Mouse (Mus musculus): Measurements from ENCODE around the gene Comt.
A peak's percentile ranks its signal among the peaks of the same experiment; 100 is the strongest.

Gene Comt

DNA sequence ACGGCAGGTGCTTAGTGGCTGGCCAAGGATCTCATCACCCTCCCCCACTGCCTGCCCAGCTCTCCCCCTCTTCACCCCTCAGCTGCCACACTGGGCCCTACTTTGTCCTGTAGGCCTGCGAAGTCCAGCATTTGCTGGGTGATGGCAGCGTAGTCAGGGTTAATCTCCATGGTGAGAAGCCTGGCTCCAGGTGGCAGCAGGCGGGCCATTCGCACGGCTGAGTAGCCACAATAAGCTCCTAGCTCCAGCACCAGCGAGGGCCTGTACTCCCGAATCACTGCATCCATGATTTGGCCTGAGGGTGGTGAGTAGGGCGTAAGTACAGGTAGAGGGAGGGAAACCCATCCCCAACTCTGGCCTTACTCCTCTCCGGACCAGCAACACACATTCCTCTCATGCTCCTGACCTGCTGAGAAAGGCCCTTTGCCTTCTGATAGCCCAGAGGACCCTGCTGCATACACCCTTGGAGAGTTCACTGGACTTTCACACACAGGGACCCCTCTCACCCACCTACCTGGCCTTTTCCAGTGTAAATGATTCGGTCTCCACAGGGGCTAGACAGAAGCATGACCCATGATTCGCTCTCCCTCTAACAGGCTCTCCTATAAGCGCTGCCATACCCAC, 15.5 kb downstream of the Comt start:
- no peak for DNase-seq (ENCODE audit: low read depth, low spot score)

DNA sequence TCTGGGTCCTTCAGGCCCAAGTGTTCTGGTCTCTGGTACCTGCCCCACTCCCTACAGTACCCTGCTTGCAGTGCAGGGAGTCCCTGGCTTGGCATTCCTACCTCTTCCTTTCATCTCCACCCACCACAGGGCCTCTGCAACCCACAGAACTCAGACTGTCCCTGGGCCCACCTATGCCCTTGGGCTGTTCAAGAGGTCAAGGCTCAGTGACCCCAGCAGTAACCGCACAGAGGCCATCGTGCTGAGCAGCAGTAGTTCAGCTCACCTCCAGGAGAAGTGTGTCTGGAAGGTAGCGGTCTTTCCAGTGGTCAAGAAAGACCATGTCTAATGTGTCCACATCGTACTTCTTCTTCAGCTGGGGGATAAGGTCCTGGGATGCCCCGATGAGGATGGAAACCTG, 16.2 kb downstream of the Comt start:
- DNase-seq (ENCODE audit: low read depth, low spot score), result no peak

DNA sequence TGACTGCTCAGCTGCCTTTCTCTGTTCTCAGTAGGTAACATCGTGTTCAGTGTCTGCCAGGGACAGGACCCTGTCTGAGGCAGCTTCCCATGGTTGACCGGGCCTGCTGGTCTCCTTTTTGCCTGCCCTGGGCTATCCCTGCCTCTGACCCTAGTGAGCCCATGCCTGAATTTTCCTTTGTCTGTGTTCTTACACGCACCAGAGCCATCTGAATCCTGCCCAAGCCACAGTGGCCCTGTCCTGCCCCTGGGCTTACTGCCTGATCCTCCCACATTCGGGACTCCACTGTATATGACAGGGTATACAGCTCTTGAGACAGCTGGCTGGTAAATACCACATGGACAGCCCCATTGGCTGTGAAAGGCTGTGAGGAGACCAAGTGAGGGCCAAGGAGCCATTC, 16.9 kb downstream of the Comt start:
- DNase-seq (ENCODE audit: low read depth, low spot score), result no peak

DNA sequence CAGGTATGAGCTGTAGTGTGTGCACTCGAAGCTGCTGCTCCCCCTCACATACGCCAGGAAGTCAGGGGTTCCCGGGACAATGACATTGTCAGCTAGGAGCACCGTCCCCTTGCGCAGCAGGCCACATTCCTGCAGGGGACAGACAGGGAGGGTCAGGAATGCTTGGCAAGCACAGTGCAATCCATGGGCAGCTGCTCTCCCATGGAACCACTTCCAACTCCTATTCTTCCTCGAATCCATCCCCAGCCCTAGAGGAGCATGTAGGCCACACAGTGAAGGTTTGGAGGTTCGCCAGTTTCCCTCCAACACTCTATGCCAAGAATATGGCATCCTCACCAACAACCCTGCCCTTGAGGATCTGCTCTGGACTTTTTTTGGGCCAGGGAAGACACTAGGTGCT, 18.7 kb downstream of the Comt start:
- no peak for DNase-seq (ENCODE audit: low read depth, low spot score)

DNA sequence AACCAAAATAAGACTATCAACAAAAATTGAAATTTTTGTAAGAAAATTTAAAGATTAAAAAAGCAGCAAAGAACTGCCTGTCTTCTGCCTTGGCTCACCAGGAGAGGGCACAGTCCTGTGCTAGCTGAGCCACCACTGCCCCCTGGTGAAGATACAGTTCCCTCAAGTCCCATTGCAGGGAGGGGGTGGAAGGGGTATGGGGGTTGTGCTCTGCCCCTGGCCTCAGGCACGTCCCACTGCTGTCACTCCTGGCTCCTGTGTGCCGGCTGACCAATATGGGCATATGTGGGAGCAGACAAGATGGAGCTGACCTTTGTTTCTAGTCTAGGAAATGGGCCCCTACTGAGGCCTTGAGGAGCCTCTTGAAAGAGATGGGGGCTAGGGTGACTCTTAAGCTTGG, 20.4 kb downstream of the Comt start:
- no peak for DNase-seq (ENCODE audit: low read depth, low spot score)

DNA sequence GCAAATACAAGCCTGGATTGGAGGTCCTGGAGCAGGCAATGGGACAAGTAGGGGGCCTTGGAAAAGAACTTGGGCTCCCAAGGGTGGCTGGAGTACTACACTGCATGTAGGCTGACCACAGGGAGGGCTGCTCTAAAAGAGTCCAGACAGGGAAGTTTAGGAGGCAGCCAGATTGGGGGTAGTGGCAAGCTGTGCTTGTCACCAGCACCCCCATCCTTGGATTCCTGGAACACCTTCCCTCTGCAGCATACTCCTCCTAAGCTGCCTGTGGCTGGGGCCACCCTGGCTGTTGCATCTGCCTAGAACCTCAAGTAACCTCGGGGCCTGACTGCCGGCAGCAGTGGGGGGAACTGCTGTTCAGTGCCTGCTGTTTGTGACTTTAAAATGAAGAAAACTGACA, 20.8 kb downstream of the Comt start:
- DNase-seq (ENCODE audit: low read depth, low spot score), result no peak

DNA sequence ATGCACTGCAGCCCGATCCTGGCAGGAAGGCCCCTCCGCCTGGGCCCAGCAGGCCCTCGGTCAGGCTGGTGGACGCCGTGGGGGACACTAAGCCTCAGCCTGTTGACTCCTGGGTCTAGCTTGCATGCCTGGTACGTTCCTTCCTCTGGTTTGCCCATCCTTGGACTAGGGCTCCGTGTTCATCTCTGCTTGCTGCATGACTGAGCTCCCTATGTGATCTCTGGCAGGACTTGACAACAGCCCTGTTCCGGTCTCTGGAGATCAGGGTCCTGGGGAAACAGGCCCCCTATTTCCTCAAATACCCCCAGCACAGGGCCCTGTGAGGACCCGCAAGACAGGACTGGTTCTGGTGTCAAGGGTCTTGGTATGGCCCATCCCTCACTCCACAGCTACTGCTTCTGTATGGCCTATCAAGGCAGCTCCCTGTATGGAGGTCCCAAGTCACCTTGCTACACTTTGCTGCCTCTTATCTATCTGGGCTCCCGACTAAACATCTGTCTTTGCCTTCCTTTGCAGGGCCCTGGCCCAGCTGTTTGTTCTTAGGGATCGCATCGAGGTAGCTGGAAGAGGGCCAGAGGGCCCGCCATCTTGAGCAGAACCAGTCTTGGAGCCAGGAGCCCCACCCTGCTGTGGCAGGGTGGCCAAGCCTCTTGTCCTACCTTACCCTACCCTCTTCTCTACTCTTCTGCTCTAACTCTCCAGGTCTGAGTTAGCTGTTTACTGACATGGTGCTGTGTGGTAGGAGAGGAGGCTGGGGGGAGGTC, 21.4 kb downstream of the Comt start:
- no peak for DNase-seq (ENCODE audit: low read depth, low spot score)

DNA sequence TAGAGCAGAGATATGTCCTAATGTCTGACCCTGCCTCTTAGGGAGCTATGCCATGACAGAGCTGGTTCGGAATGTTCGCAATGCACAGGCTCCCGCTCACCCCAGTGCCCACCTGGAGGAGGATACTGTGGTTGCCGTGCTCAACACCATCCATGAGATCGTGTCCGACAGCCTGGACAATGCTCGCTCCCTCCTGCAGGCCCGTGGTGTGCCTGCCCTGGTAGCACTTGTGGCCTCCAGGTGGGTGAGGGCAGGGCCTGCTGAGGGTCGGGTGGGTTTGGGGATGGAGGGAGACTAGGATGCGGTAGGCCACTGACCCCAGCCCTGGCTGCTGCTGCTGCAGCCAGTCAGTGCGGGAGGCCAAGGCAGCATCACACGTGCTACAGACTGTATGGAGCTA, 23.4 kb downstream of the Comt start:
- no peak for DNase-seq (ENCODE audit: low read depth, low spot score)

DNA sequence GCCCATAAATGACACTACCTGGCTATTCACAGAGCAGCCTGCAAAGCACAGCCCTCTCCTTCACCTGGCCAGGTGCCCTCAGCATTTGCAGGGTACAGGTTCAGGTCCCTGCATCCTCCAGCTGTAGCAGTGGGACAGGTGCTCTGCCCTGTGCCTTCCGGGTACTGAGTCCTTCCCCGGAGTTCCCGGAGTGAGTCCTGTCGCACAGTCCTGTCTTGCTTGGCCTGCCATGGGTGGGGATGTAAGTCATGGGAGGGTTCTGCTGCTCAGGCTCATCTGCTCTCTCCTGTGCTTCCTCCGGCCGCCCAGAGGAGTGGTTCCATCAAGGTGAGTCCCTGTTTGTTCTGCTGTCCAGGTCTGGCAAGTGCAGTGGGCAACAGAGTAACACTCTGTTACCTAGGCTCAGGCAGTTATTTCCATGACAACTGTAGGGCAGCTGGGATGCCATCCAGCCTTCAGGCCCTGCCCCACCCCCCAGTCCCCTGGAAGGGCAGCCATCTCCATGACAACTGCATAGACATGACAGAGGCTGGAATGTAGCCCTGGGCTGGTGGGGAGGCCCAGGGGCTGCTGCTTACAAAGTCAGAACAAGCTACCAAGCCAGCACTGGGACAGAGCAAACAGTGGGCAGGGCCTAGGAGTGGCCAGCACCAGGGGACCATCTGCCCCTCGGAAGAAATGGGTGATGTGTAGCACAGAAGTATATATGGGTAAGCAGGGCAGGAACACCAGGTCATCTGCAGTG, 26.0 kb downstream of the Comt start:
- no peak for DNase-seq (ENCODE audit: low read depth, low spot score)

DNA sequence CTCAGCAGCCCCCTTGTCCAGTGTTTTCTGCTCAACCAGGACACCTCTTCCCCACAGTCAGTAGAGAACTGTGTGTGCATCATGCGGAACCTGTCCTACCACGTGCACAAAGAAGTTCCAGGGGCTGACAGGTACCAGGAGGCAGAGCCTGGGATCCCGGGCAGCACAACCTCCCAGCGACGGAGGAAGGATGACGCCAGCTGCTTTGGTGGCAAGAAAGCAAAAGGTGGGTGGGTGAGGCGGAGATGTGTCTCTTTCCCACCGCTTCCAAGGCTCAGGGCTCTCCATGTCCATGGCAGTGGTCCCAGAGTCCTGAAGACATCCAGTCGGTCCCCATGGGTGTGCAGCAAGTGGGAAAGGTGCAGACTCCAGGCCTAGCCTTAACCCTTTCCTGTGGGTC, 26.6 kb downstream of the Comt start:
- no peak for DNase-seq (ENCODE audit: low read depth, low spot score)

DNA sequence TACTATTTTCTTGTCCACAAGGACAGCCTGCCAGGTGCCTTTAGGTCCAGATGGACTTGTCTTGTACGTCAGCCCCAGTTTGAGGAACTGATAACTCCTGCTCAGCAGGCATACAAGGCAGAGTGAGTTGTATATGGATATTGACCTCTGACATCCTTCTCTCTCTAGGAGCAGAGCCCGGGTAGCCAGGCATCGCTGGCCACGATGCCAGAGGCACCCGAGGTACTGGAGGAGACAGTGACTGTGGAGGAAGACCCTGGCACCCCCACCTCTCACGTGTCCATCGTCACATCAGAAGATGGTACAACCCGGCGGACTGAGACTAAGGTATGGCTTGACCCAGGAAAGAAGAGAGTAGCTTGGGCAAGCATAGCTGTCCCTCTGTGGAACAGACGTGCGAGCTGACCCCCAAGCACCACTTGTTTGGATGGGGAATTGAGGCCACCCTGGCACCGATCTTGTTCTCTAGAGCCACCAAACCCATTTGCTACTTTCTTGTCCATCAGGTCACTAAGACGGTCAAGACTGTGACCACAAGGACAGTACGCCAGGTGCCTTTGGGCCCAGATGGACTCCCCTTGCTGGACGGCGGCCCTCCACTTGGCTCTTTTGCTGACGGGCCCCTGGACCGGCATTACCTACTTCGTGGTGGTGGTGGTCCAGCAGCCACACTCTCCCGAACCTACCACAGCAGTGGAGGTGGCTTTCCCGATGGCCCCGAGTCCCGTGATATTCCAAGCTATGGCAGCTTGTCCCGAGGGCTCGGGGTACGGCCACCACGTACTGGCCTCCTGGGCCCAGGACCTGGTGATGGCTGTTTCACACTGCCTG, 29.6 kb downstream of the Comt start:
- no peak for DNase-seq (ENCODE audit: low read depth, low spot score)

DNA sequence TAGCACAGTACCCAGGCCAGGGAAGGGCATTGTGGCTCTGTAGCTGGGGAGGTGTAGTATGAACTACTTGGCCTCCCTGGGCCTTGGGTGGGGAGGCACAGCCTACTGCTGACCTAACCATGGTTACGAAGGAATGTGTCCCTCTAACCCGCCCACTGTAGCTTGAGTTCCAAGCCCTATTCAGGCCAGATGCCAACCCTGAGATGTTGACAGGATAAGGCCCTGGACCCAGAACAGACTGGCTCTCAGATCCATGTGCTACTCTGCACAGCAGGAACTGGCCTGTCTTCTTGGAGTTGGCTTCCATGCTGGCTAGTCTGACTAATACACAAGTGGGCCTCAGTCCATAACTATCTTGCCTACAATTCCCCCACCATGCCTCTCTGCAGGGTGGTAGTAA, 30.5 kb downstream of the Comt start:
- no peak for DNase-seq (ENCODE audit: low read depth, low spot score)

DNA sequence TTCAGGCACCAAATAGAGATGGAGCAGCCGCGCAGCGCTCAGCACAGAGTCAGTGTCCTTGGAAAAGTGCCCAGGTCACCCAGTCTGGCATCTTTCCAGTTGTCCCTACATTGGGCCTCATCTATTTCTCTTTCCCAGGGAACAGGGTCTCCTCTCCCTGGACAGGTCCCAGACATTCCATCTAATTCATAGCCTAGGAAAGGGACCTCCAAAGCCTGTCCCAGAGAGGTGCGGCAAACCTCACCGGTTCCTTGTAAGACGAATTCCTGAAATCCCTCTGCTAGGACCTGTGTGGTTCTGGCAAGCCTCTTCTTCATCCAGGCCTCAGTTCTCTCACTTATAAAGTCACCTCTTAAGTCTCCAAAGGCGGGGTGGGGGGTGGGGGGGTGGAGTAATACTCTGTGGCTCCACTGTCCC, 31.0 kb downstream of the Comt start:
- no peak for DNase-seq (ENCODE audit: low read depth, low spot score)

DNA sequence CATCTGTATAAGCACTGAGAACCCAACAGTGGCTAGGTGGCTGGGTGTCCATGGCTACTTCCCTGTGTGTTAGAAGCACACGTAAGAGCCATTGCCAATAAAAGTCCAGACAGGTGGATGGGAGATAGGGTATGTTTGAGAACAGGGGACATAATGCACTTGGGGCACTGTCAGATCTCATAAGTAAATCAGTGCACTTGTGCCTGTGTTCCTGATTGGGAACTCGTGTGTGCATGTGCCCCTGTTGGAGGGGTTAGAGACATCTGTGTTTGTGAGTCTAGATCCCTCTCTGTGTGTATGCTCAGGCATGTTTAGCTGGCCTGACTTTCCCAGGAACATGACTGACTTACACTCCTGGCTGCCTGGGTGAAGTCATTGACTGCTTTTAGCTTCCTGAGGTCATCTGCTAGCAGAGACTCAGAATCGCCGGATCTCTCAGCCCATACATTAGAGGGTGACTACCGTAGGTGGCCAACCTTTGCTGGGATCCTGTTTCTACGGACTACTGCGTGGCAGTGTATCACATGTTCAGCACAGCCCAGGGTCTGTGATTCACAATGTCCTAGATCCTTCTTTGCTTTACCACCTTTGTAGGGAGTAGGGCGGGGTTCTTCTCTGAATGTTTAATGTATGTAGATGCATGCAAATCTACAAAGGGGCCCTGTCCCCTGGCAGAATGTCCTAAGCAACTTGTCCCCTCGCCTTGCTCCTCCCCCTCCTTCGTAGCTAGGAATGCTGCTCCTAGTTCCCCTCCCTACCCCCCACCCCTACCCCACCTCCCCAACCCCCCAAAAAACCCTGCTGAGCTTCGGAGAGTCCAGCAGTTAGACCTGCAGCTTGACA, 31.7 kb downstream of the Comt start:
- no peak for DNase-seq (ENCODE audit: low read depth, low spot score)

DNA sequence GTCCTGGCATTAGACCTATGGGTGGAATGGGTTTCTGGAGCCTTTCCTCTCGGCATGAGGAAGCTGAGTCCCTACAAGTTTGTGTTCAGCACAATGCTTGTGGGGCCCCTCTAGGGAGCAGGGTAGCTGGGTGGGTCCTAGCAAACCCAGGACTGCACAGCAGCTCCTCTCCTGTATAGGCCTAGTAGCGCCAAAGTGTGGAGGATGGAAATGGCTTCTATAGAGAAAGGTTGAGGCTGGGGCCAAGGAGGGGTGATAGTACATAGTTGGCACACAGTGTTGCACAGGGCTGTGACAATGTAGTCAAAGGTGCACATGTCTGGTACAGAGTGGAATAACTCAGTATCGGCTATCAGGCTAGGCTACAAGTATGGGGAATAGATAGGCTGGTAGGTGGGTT, 32.6 kb downstream of the Comt start:
- DNase-seq (ENCODE audit: low read depth, low spot score), result no peak

DNA sequence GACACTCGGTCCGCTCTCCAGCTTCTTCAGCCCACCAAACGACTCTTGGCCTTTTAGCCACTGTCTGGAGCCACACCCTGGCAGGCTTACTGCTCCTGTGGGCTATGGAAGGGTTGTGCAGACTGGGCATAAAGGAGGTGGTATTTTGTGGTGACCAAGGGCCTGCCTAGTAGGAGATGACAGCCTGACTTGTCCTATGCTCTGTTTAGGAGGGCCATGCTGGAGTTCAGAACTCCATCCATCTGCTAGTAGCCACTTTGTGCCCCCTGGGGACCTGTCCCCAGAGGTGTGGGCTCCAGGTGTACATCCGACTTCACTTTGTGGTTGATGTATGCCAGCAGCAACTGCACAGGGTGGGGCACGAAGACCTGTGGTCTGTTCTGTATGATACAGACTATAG, 33.1 kb downstream of the Comt start:
- DNase-seq (ENCODE audit: low read depth, low spot score), result no peak

DNA sequence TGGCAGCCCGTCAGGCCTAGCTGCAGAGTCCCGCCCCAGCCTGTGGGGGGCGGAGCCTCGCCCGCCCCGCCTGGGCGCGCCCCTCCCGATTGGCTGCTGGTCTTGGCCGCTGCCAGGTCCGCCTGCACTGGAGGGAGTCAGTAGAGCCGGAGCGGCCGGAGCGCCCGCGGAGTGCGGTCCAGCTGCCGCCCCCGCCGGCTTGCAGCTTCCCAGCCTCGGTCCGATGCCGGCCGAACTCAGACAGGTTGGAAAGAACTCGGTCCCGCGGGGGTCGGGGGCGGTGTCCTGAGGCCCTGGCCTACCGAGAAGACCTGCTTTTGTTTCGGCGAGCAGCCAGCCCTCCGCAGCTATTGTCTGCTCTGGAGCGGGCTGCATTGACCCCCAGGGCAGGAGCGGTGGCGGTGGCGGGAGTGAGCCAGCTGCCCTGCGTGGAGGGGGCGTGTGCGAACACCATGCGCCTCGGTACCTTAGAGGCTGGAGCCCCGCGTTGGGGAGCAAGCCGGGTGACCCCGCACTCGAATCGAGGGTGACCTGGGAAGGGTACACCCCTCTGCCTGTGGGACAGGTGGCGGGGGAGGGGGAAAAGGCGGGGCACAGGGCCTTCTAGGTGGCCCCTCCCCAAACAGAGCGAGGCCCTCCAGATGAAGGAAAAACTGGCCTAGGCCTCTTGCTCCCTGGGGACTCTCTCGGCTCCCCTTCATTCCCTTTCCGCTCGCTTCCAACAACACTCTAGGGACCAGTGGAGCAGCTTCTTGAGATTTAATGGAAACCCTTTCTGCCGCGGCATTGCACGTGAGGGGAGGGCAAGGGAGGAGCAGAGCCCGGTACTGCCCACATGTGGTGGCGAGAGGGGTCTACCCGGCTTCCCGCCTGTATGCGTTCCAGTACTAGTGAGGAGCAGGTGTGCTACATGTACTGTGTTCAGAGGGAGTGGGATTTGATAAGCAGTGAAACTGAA, 33.9 kb downstream of the Comt start:
- DNase-seq (ENCODE audit: low read depth, low spot score), result peak; percentile 56

DNA sequence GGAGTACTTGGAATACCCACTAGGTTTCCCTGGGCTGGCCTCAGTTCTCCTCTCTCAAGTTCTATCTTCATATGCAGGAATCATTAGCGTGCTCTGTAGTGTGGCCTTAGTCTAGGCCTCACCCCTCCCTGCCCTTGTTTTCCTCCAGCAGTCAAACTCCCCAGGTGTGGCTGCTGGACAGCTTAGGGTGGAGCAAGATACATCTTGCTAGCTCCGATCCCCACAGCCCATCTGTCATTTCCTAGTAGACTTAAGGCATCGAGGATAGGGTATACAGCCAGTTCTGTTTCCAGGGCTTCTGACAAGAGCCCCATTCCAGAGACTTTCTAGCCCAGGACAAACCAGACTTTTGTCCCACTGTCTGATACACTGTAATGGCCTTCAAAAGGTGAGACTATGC, 34.9 kb downstream of the Comt start:
- no peak for DNase-seq (ENCODE audit: low read depth, low spot score)

DNA sequence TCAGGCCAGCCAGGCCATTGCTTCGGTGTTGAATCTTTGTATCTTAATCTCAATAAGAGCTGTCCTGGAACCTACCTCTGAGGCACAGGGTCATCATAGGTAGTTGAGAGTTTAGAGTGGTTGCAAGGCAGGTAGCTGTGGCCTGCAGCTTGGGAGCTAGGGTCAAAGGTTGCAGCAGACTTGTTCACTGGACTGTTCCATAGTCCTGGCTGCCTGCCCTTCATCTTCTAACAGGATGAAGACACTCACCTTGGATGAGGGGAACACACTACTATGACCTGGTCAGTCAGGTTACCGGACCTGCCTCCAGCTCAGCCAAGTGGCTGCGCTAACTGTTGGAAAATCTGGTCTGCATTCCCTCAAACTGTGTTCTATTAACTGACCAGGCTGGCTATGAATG, 35.5 kb downstream of the Comt start:
- DNase-seq (ENCODE audit: low read depth, low spot score), result no peak

DNA sequence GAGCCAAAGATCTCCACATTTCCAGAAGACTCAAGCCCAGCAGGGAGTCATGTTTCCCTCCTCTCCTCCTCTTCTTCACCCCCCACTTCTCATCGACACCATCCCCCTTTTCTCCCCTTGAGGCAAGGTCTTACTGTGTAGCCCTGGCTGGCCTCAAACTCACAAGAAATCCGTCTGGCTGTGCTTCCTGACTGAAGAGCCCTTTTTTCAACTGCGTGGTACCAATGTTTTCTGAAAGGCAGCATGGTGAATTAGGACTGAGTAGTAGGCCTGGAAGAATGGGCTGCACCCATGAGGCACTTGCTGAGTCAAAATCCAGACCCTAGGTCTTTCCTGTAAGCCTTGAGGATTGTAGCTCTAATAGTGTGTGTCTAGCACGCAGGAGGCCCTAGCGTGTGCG, 36.3 kb downstream of the Comt start:
- DNase-seq (ENCODE audit: low read depth, low spot score), result no peak
